Mouse (Mus musculus) adrenal gland, postnatal 4 days (tissue): ENCODE data around the gene Csdc2. TPM values are rescaled to one million over a fixed set of nuclear protein-coding genes. Genes with fewer than 3 reads are reported as not detected.
A peak's percentile ranks its signal among the peaks of the same experiment; 100 is the strongest.

Experiments
- DNase-seq, 2 experiments: peaks; one replicate each; pipeline ENCODE4 v3.0.0; 2021 to 2022; ENCODE audit warnings: low spot score in 2 of 2, mixed read lengths in 2 of 2
- total RNA-seq, 2 experiments: library from RNA; stranded (reverse); gene quantifications; 2 replicates each; pipeline ENCODE4 v1.2.3; 2021

Csdc2 gene
- total RNA-seq, 2 experiments from 2014 or later: 52.8 to 55.7 TPM

DNA sequence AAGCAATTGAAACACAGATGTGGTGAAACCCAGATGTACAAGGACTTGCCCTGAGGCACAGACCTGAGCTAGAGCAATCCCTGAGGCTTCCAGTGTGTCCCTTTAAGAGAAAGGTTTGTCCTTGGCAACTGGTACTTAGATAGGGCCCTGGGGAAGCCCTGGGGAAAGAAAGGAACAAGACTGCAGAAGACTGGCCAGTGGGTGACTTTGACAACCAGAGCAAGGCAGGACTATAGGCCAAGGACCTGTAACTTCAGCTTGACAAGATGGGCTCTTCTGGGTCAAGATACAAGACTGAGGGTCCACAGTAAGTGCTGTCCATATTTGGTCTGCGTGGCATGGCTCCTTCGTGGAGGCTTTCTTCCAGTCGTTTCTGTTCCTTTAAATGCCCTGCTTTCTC lies 51.1 kb downstream of the Csdc2 start, which contains the start of gene Xrcc6:
TSS of gene Xrcc6 (plus strand) at position 190 of the 400 bp plus-strand sequence.
- no peak for DNase-seq

DNA sequence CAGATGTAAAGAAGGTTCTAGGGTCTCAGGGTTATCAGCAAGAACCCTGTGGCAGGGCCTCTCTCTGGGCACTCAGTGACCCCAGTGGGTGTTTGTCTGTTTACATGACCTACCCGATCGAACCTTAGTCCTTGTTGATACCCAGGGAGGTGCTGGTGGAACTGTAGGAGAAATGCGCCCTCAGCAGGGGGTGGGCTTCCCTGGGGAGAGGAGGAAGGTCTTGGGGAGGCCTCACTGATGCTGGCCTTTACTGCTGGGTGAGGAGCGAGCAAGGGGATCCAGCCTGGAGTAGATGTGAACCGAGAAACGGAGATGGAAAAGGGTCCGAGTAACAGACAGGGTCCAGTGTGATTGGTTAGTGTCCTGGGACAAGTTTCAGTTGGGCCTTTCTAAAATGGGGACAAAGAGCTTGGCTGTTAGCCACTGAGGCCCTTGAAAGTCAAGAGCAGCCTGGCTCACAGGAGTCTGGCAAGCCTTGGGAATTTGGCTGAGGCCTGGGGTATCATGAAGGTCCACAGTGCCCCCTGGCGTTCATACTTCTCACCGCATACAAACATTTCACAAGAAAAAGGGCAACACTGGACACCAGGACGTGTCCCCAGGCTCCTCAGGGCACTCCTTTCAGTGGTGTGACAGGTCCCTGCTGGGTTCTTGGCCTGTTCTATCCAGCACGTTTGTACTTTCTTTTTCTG lies 53.0 kb downstream of the Csdc2 start:
- peak; percentile 74 to 86 for DNase-seq

DNA sequence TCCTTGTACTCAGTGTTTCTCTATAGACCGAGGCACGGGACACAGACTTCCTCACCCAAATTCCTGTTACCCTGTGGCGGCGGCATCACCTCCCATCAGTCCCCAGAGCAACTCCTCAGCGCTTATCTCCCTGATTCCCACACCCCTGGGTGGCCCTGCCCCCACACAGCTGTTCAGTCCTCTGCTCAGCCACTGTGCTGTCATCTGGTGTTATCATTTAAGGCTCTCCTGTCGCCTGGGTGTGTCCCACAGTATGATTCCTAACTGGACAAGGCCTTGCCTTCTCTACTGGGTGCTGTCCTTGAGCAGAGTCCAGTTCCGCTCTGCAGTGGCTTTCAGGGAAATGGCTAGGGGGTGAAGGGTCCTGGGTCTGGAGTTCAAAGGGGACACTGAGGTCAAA lies 54.0 kb downstream of the Csdc2 start:
- DNase-seq: no peak

DNA sequence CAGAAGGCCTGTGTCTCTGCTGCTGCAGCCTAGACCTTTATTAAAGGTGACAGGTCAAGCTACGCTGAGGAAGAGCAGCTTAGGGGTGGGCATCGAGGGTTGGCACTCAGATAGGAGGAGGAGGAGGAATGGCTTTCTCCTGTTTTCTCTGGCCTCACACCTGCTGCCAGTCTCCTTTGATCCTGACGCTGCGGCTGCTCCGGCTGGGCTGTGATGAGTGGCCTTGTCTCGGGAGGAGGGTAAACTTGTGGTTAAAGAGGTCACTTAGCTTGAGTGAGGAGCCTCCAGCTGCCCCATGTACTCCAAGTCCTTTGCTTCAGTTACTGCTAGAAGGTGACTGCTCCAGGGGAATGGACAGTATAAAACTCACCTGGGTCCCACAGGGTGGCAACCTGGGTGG lies 57.4 kb downstream of the Csdc2 start:
- no peak for DNase-seq

Other genes starting within 250 kb of the Csdc2 start
- gene Chadl, start 239.5 kb upstream of the Csdc2 start, total RNA-seq: 1 to 10 TPM; 3.9 to 4.3 TPM
- gene Zc3h7b, start 191.7 kb upstream of the Csdc2 start, total RNA-seq: 10 to 100 TPM; 94.6 to 98.5 TPM
- gene Rangap1, start 191.2 kb upstream of the Csdc2 start, total RNA-seq: 10 to 100 TPM; 53.6 to 62.6 TPM
- gene Tef, start 134.3 kb upstream of the Csdc2 start, total RNA-seq: 10 to 100 TPM; 84.6 to 86.1 TPM
- 10 to 100 TPM; 66.2 to 67.2 TPM for gene Tob2, start 78.0 kb upstream of the Csdc2 start, total RNA-seq
- gene Phf5a, start 64.8 kb upstream of the Csdc2 start, total RNA-seq: 10 to 100 TPM; 62.7 to 71.2 TPM
- 100 to 1,000 TPM; 498 to 540 TPM for gene Aco2, start 64.5 kb upstream of the Csdc2 start, total RNA-seq
- 10 to 100 TPM; 25.3 to 27.9 TPM for gene Polr3h, start 10.5 kb upstream of the Csdc2 start, total RNA-seq
- gene Pmm1, start 24.2 kb downstream of the Csdc2 start, total RNA-seq: 100 to 1,000 TPM in 1 of 2 experiments, 10 to 100 TPM in 1; 94.6 to 101 TPM
- not detected for gene 1700029P11Rik, start 43.8 kb downstream of the Csdc2 start, total RNA-seq
- gene Xrcc6, start 51.1 kb downstream of the Csdc2 start, total RNA-seq: 10 to 100 TPM; 89.4 to 92.6 TPM
- gene Desi1, start 97.1 kb downstream of the Csdc2 start, total RNA-seq: 10 to 100 TPM; 83.6 to 95.1 TPM
- 100 to 1,000 TPM in 1 of 2 experiments, 10 to 100 TPM in 1; 92.5 to 102 TPM for gene Snu13, start 110.8 kb downstream of the Csdc2 start, total RNA-seq
- not detected for gene 4930407I10Rik, start 122.4 kb downstream of the Csdc2 start, total RNA-seq
- 1 to 10 TPM; 3.5 to 3.8 TPM for gene Mei1, start 133.2 kb downstream of the Csdc2 start, total RNA-seq
- gene Ccdc134, start 191.2 kb downstream of the Csdc2 start, total RNA-seq: 10 to 100 TPM; 11.1 to 11.3 TPM
- 10 to 100 TPM; 54.6 to 71.7 TPM for gene Srebf2, start 210.4 kb downstream of the Csdc2 start, total RNA-seq